Mouse (Mus musculus) limb, embryonic 10.5 days (tissue): ENCODE data around the gene En2. TPM values are rescaled to one million over a fixed set of nuclear protein-coding genes. Genes with fewer than 3 reads are reported as not detected.
A peak's percentile ranks its signal among the peaks of the same experiment; 100 is the strongest.

Experiments used
- DNase-seq: peaks from one replicate; pipeline ENCODE4 v3.0.0-alpha.2; 2017; ENCODE audit warnings: low spot score
- H3K27ac ChIP-seq: fragments of 300-500 bp; sonication (generic); 2 replicates; pipeline ENCODE4 v1.5.1; 2016; ENCODE audit warnings: mild to moderate bottlenecking
- H3K27me3 ChIP-seq: fragments of 300-500 bp; sonication (generic); 2 replicates; pipeline ENCODE4 v1.6.1; 2016; ENCODE audit warnings: low read depth, mild to moderate bottlenecking; ENCODE audit not compliant: poor library complexity, severe bottlenecking
- H3K36me3 ChIP-seq: fragments of 300-500 bp; sonication (generic); 2 replicates; pipeline ENCODE4 v1.6.1; 2016; ENCODE audit warnings: mild to moderate bottlenecking, moderate library complexity
- H3K4me1 ChIP-seq: fragments of 300-500 bp; sonication (generic); 2 replicates; pipeline ENCODE4 v1.6.1; 2016
- H3K4me3 ChIP-seq: fragments of 300-500 bp; sonication (generic); 2 replicates; pipeline ENCODE4 v1.5.1; 2016; ENCODE audit warnings: mild to moderate bottlenecking, moderate library complexity
- H3K9me3 ChIP-seq: fragments of 300-500 bp; sonication (generic); replicated peaks from 2 replicates; pipeline ENCODE4 v1.6.1; 2016; ENCODE audit warnings: mild to moderate bottlenecking
- WGBS: fragments of 180-500 bp; shearing (Covaris S2); methylation state at CpG from one replicate; pipeline ENCODE4 v1.1.7; 2016; 5-methylcytosine and 5-hydroxymethylcytosine counted together
- polyA plus RNA-seq: library from polyadenylated mRNA; unstranded; fragments of >200 nt; fragmentation: Nextera tagmentation; extraction: Ambion mirVana; gene quantifications from 2 replicates; pipeline ENCODE4 v1.2.1, GENCODE M21; 2016

Gene En2
- polyA plus RNA-seq, 1 experiment from 2014 or later, result not detected

GRCm38 (mm10) chr5:28144555-28144954 lies 20.9 kb upstream of the En2 start:
- no peaks in the 10 kb centered on the region for H3K9me3 ChIP-seq
- DNase-seq, result no peak
- no peak overlapping the region for H3K4me3 ChIP-seq
- no peaks in the 10 kb centered on the region for H3K4me1 ChIP-seq
- no peaks in the 10 kb centered on the region for H3K36me3 ChIP-seq
- no peak overlapping the region for H3K27ac ChIP-seq
- peaks cover 12% of the 10 kb centered on the region; the same call in 1 of the 2 replicates for H3K27me3 ChIP-seq

GRCm38 (mm10) chr5:28146018-28146417 lies 19.5 kb upstream of the En2 start:
- H3K27ac ChIP-seq, result no peak overlapping the region
- H3K4me1 ChIP-seq, result no peaks in the 10 kb centered on the region
- no peak overlapping the region for H3K4me3 ChIP-seq
- H3K36me3 ChIP-seq, result no peaks in the 10 kb centered on the region
- WGBS, result 84% methylated on average over 8 of the region's 8 CpGs
- no peaks in the 10 kb centered on the region for H3K9me3 ChIP-seq
- peaks cover 19% of the 10 kb centered on the region; the same call in 1 of the 2 replicates for H3K27me3 ChIP-seq
- no peak for DNase-seq

- no peaks in the 10 kb centered on the region for H3K4me1 ChIP-seq
- peaks cover 38% of the 10 kb centered on the region for H3K27me3 ChIP-seq
- WGBS, result 46% methylated on average over 3 of the region's 3 CpGs
- H3K27ac ChIP-seq, result no peak overlapping the region
- no peaks in the 10 kb centered on the region for H3K36me3 ChIP-seq
- no peaks in the 10 kb centered on the region for H3K9me3 ChIP-seq
- DNase-seq, result no peak
- H3K4me3 ChIP-seq, result no peak overlapping the region
Measured at GRCm38 (mm10) chr5:28148473-28148872, 17.0 kb upstream of the En2 start.

- no peak for DNase-seq
- H3K36me3 ChIP-seq, result no peaks in the 10 kb centered on the region
- H3K27me3 ChIP-seq, result peaks cover 47% of the 10 kb centered on the region
- no peak overlapping the region for H3K27ac ChIP-seq
- no peak overlapping the region for H3K4me3 ChIP-seq
- H3K9me3 ChIP-seq, result no peaks in the 10 kb centered on the region
- no peaks in the 10 kb centered on the region for H3K4me1 ChIP-seq
- WGBS, result 77% methylated on average over 3 of the region's 3 CpGs
Measured at GRCm38 (mm10) chr5:28149436-28149835, 16.1 kb upstream of the En2 start.

- peaks cover 97% of the 10 kb centered on the region for H3K27me3 ChIP-seq
- no peak overlapping the region for H3K27ac ChIP-seq
- DNase-seq, result no peak
- H3K36me3 ChIP-seq, result no peaks in the 10 kb centered on the region
- no peak overlapping the region for H3K4me3 ChIP-seq
- no peaks in the 10 kb centered on the region for H3K9me3 ChIP-seq
- H3K4me1 ChIP-seq, result peaks cover 26% of the 10 kb centered on the region
- WGBS, result 3% methylated on average over 9 of the region's 9 CpGs
Measured at GRCm38 (mm10) chr5:28157044-28157730, 8.3 kb upstream of the En2 start.

GRCm38 (mm10) chr5:28157781-28158180 lies 7.7 kb upstream of the En2 start:
- Histone ChIP-seq H3K4me1 (peaks cover 27% of the 10 kb centered on the region), H3K9me3 (no peaks in the 10 kb centered on the region), H3K27me3 (peaks cover 97% of the 10 kb centered on the region), H3K36me3 (no peaks in the 10 kb centered on the region), H3K27ac (no peak overlapping the region), H3K4me3 (peak overlapping the region; percentile 37)
- WGBS, result 0% methylated on average over 17 of the region's 17 CpGs
- no peak for DNase-seq

- peaks cover 27% of the 10 kb centered on the region for H3K4me1 ChIP-seq
- H3K27ac ChIP-seq, result no peak overlapping the region
- no peaks in the 10 kb centered on the region for H3K9me3 ChIP-seq
- DNase-seq, result peak; percentile 63
- peak overlapping the region; percentile 37 for H3K4me3 ChIP-seq
- H3K36me3 ChIP-seq, result no peaks in the 10 kb centered on the region
- under 1% methylated on average over 31 of the region's 31 CpGs for whole genome bisulfite sequencing
- H3K27me3 ChIP-seq, result peaks cover 97% of the 10 kb centered on the region
Measured at GRCm38 (mm10) chr5:28158308-28159071, 7.0 kb upstream of the En2 start.

- Histone ChIP-seq H3K27me3 (peaks cover 97% of the 10 kb centered on the region), H3K4me1 (peaks cover 27% of the 10 kb centered on the region), H3K36me3 (no peaks in the 10 kb centered on the region), H3K27ac (no peak overlapping the region), H3K9me3 (no peaks in the 10 kb centered on the region), H3K4me3 (no peak overlapping the region)
- DNase-seq, result peak; percentile 47
- 2% methylated on average over 15 of the region's 15 CpGs for WGBS
Measured at GRCm38 (mm10) chr5:28159072-28159458, 6.4 kb upstream of the En2 start.

GRCm38 (mm10) chr5:28159891-28160470 lies 5.5 kb upstream of the En2 start:
- Histone ChIP-seq H3K27me3 (peaks cover 100% of the 10 kb centered on the region), H3K27ac (no peak overlapping the region), H3K4me1 (peaks cover 28% of the 10 kb centered on the region), H3K9me3 (no peaks in the 10 kb centered on the region), H3K4me3 (no peak overlapping the region), H3K36me3 (no peaks in the 10 kb centered on the region)
- 1% methylated on average over 8 of the region's 8 CpGs for WGBS
- DNase-seq, result peak; percentile 33

- no peak for DNase-seq
- H3K36me3 ChIP-seq, result no peaks in the 10 kb centered on the region
- peaks cover 100% of the 10 kb centered on the region for H3K27me3 ChIP-seq
- peaks cover 43% of the 10 kb centered on the region for H3K4me1 ChIP-seq
- under 1% methylated on average over 20 of the region's 20 CpGs for WGBS
- H3K27ac ChIP-seq, result no peak overlapping the region
- H3K4me3 ChIP-seq, result peak overlapping the region; percentile 7; the same call in 1 of the 2 replicates
- no peaks in the 10 kb centered on the region for H3K9me3 ChIP-seq
Measured at GRCm38 (mm10) chr5:28161383-28161937, 4.0 kb upstream of the En2 start.

- Histone ChIP-seq H3K27me3 (peaks cover 100% of the 10 kb centered on the region), H3K4me1 (peaks cover 48% of the 10 kb centered on the region), H3K9me3 (no peaks in the 10 kb centered on the region), H3K27ac (no peak overlapping the region), H3K4me3 (peak overlapping the region; percentile 7; the same call in 1 of the 2 replicates), H3K36me3 (no peaks in the 10 kb centered on the region)
- peak; percentile 59 for DNase-seq
- WGBS, result under 1% methylated on average over 24 of the region's 24 CpGs
Measured at GRCm38 (mm10) chr5:28161938-28162402, 3.5 kb upstream of the En2 start.

- H3K27me3 ChIP-seq, result peaks cover 100% of the 10 kb centered on the region
- H3K4me3 ChIP-seq, result no peak overlapping the region
- no peaks in the 10 kb centered on the region for H3K36me3 ChIP-seq
- peak; percentile 40 for DNase-seq
- no peaks in the 10 kb centered on the region for H3K9me3 ChIP-seq
- H3K4me1 ChIP-seq, result peaks cover 41% of the 10 kb centered on the region
- WGBS, result 4% methylated on average over 1 of the region's 1 CpGs
- H3K27ac ChIP-seq, result no peak overlapping the region
Measured at GRCm38 (mm10) chr5:28163926-28164325, 1.6 kb upstream of the En2 start.
